Mouse (Mus musculus): ENCODE results near the gene Alyref.

- no peak for TF ChIP-seq EP300 (IDR thresholded peaks at IDR 0.05; ENCODE audit: low read depth)
- no peak for TF ChIP-seq CTCF (IDR thresholded peaks at IDR 0.05; ENCODE audit: low read depth)
Observed at GRCm38 (mm10) chr11:120633520-120634343, 35.6 kb upstream of the Alyref start, which contains the start of gene Mafg.
